Mouse (Mus musculus): ENCODE measurements around the gene Nfatc2ip.

DNA sequence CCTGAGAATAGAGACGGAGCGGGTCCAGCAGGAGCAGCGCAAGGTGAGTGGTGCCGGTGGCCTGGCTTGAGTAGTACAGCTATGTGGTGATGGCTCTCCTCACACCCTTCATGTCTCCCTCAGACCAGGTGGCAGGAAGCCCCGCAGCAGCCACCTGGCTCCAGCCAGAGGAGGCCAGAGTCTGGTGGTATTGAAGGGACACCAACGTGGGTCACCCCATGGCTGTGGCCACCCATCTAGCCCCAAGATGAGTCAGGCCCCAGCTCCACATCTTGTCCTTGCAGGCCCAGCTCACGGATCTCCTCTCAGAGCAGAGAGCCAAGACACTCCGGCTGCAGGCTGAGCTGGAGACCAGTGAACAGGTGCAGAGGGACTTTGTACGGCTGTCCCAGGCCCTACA, 48.0 kb upstream of the Nfatc2ip start:
- TF ChIP-seq ZC3H11A (IDR thresholded peaks at IDR 0.05; ENCODE audit: borderline replicate concordance, low read depth, low read length) (no peak), MAFK (IDR thresholded peaks at IDR 0.05; ENCODE audit: insufficient read depth, low read depth, low read length) (no peak), CHD2 (IDR thresholded peaks at IDR 0.05; ENCODE audit: low read depth, low read length) (no peak), HCFC1 (IDR thresholded peaks at IDR 0.05; ENCODE audit: borderline replicate concordance, insufficient read depth, low read length) (no peak)

Measured in ES-E14 (cell line).